Mouse (Mus musculus) adrenal gland, postnatal 10 days (tissue): Measurements from ENCODE around the gene C9orf72. TPM values are rescaled to one million over a fixed set of nuclear protein-coding genes. Genes with fewer than 3 reads are reported as not detected.

Source experiments
- total RNA-seq, 2 experiments: library from RNA; stranded (reverse); gene quantifications; 2 replicates each; pipeline ENCODE4 v1.2.3; 2021

C9orf72 gene
- total RNA-seq, 2 experiments from 2014 or later, result 16.4 to 29.4 TPM

Other genes starting within 250 kb of the C9orf72 start
- not detected for gene Ifnk, start 74.1 kb downstream of the C9orf72 start, total RNA-seq
- gene Mob3b, start 68.7 kb downstream of the C9orf72 start, total RNA-seq, result 10 to 100 TPM; 20.9 to 24.1 TPM